Mouse (Mus musculus): Measurements from ENCODE around the gene Lrrc47. TPM values are rescaled to one million over a fixed set of nuclear protein-coding genes. Genes with fewer than 3 reads are reported as not detected.

Lrrc47 gene
- total RNA-seq, 2 experiments from 2014 or later: 38.4 to 41.6 TPM

DNA sequence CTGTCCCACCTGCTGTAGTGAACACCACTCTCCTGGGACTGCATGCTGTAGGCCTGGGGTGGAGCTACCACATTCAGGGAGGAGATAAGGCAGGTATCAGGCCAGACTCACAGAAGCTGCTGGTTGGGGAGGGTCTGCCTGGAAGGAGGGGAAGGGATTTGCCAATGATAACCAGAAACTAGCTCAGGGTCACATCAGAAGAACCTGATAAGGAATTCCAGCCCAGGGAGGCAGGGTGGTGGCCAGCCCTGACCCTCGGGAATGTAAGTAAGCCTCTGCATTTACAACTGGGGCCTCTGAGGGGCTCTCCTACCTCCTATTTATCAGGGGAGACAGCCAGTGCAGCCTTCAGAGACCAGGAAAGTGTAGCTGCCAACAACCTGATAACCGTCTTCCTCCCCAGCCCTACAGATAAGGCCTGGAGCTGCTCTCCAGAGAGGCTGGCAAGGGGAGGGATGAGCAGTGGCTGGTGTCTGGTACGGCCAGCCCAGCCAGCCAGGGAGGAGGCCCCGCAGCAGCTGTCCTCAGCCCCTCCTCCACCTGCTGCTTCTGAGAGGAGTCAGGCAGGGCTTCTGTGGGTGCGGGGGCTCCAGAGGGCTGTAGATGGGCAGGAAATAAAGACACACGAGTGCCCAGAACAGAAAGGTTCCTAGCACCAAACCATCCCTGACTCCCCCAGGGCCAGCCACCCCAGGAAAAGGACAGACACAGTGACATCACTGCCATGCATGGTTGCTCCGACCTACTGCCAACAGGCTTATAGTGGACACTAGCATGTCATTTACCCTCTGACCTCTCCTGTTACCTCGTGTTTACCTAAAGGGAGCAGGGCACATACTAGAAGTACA lies 12.4 kb downstream of the Lrrc47 start:
- DNase-seq: peak in 1 of 2 experiments; percentile 41

DNA sequence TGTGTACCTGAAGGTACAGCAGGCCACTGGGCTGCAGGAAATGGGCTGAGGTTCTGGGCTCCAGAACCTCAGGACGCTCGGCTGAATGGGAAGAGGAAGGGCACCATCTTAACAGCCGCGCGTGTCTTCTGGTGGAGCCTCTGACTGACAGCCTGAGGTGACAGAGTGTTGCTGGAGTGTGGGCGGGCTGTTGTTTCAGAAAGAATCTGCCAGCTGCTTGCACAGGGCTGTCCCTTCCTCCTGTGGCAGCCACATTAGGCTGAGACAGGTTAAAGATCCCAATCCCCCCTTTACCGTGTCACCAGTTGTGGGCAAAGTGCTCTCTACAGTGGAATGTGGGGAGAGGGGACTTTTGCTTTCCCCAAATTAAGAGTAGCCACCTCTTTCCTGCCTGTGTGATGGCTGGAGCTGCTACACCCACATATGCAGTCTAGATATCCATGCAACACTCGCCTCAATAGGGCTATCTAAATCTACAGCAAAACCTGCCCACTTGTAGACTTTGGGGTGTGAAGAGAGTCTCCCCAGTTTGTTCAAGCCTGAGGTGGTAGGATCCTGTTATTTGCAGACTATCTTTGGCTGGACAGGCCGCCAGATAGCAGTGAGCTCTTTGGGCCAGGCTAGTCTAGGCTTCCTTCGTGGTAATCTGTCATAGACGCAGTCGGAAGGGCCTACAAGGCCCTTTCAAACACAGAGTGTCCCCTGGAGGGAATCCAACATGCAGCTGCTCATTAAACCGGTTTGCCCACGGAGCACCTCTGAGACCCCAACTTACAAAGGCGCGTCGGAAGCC lies 13.4 kb downstream of the Lrrc47 start:
- DNase-seq: peak in 1 of 2 experiments; percentile 34

- peak; percentile 75 to 81 for DNase-seq
Observed at GRCm38 (mm10) chr4:154025641-154026440, 14.3 kb downstream of the Lrrc47 start, which contains the start of gene Smim1. Smim1 (minus strand) TSS chr4:154026230.

DNA sequence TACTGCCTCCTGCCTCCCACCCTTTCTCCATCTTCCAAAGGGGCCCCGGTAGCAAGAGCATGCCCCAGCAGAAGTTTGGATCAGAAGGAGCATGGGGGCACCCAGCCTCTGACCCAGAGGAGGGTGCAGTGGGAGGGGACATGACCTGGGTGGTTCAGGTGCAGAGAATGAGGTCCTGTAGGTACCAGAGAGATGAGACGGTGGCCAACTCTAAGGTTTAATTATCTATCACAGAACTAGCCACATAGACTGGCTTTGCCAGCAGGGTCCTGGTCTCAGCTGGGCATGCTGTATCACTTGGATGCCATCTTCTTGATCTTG lies 14.9 kb downstream of the Lrrc47 start:
- DNase-seq: no peak

DNA sequence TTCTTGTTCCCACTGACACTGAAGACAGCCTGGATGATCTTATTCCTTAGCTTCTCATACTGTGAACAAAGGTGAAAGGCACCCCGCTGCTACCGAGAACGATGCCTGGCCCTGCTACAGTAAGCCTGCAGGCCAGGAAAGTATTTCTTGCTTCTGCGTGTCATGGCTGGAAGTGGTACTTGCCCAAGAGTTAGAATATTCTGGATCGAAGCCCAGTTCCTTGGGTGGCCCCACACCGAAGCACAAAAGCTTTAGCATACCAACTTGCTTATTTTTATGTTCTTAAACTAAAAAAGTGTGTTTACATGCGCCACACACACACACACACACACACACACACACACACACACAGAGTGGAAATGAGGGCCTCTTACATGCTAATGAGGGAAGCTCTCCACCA lies 16.5 kb downstream of the Lrrc47 start:
- DNase-seq: no peak

GRCm38 (mm10) chr4:154028646-154029045 lies 17.1 kb downstream of the Lrrc47 start:
- no peak for DNase-seq

DNA sequence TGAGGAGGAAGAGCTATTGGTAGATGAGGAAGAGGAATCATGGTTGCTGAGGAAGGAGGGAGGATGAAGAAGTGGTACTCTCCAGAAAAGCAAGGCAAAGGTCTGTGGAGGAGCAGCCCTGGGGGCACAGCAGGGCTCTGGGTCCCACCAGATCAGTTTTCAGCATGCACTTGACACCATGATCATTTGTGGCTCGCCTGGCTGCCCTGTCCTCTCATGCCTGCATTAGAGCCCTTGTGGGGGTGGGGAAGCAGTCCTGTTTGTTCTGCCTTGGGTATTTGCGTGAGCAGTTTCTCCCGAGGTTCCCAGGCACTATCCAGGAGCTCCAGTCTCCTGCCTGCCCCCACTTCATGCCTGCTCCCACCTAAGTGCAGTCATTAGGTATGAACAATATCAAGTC lies 25.6 kb downstream of the Lrrc47 start:
- no peak for DNase-seq

DNA sequence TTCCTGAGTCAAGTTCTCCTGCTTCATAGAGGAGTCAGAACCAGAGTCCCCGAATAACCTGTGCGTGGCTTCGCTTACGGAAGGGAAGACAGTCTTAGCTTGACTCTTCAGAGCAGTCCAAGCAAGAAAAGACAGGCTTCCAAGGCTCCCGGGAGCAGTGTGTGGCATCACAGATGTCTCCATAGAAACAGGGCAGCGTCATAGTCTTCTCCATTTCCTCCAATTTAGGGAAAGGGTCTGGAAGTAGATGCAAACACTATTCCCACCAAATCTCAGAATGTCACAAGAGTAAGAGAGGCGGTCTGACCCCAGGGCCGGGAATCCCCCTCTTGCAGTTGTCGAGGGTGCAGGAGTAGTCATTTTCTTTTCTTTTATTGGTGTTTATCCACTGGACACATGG lies 31.0 kb downstream of the Lrrc47 start, which contains the start of gene Ccdc27:
TSS of gene Ccdc27 (minus strand) at position 101 of the 400 bp plus-strand sequence.
- DNase-seq: no peak

GRCm38 (mm10) chr4:154045837-154046236 lies 34.3 kb downstream of the Lrrc47 start:
- no peak for DNase-seq

DNA sequence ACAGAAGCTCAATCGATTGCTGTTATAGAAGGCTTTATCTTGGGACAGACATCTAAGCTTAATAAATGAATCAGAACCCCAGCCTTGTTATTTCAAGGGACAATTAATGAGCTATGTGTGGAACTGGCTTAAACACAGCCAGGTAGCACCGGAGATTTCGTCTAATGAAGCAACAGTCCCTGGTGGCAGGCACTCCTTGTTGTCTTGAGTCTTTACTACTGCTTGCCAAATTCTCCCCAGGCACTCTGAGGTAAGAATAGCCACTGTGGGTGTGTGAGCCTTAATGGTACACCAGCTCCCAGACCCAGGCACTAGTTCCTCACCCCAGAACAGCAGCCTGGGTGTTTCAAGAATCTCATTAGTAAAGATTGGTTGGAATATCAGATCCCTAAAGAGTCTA lies 39.9 kb downstream of the Lrrc47 start:
- no peak for DNase-seq

- no peak for DNase-seq
Observed at GRCm38 (mm10) chr4:154053065-154053464, 41.5 kb downstream of the Lrrc47 start.

- DNase-seq: peak; percentile 23 to 30
Observed at GRCm38 (mm10) chr4:154055482-154055881, 44.0 kb downstream of the Lrrc47 start.

GRCm38 (mm10) chr4:154056046-154056445 lies 44.5 kb downstream of the Lrrc47 start:
- DNase-seq: peak in 1 of 2 experiments; percentile 12

- DNase-seq: peak; percentile 37 to 42
Observed at GRCm38 (mm10) chr4:154056661-154057060, 45.1 kb downstream of the Lrrc47 start.

DNA sequence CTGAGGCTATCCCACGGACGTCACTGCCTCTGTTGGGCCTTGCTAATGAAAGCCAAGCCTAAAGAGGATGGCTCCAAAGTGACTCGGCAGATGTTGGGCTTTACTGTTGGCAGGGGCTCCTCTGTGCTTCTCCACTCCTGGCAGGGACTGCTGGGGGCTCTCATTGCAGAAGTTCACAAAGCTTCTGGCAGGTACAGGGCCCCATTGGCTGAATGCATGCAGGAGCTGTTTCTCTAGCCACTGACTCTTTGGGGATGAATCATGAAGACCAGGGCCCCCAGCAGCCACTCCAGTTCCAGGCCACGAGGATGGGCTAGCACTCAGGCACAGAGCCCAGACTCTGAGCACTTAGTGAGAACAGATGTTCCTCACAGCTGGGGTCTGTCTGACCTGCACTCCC lies 46.2 kb downstream of the Lrrc47 start:
- peak in 1 of 2 experiments; percentile 9 for DNase-seq

DNA sequence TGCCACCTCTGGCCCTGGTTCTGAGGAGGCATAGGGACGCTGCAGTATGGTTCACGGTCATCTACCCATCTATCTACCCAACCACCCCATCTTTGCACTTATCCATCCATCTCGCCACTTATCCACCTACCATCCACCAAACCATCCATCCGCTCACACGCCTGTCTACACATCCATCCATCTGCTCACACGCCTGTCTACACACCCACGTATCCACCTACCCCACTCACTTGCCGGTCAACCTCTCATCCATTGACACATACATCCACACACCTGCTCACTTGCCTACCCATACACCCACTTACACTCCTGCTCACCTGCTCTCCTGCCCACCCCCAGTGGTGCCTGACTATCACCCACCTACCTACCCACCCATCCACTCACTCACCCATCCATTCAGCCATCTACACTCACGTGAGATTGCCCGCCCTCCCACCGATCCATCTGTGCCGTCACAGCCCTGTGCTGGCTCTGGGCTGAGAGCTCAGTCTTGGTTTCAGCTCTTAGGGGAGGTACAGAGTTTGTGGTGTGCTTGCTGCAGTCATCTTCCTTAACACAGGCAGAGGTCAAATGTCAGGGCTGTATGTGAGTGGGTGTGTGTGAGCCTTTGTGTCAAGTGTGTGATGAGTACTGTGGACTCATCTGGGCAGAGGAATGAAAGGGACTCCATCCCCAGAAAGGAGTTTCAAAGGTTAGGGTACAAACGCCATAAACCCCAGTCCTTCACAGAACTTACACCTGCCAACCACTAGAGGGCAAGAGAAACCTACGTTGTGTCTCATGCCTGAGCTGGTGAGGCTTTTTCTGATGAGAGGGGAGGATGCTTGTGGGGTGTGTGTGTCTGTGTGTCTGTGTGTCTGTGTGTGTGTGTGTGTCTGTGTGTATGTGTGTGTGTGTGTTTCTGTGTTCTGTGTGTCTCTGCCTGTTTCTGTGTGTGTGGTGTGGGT lies 53.6 kb downstream of the Lrrc47 start:
- DNase-seq: peak; percentile 18 to 37

GRCm38 (mm10) chr4:154070896-154071295 lies 59.4 kb downstream of the Lrrc47 start:
- peak in 1 of 2 experiments; percentile 13 for DNase-seq

All from heart, adult 18-20 months (tissue).